Comparison of ENCODE assay signal across 30 mouse cellular contexts in genomic region chr15:26262336-26262735, GRCm38 (mm10). TPM values are rescaled to one million over a fixed set of nuclear protein-coding genes. Genes with fewer than 3 reads are reported as not detected.
"Had no signal": no experiment of that assay in that cellular context is flagged by ENCODE, and none has a peak within 500 bp of the region (broad histone marks: within the 10 kb centered on the region; RNA-seq: fewer than 3 reads in every experiment).

No protein-coding gene starts in this region.

- ATAC-seq: forebrain, embryonic 13.5 days; forebrain, embryonic 14.5 days; forebrain, embryonic 15.5 days; forebrain, embryonic 16.5 days; forebrain, postnatal 0 days had no signal

- H3K27me3 ChIP-seq: embryonic facial prominence, embryonic 12.5 days; embryonic facial prominence, embryonic 13.5 days; embryonic facial prominence, embryonic 15.5 days; forebrain, embryonic 12.5 days; forebrain, embryonic 13.5 days; forebrain, embryonic 15.5 days had no signal

- DNase-seq: cerebellum, adult 2 months; cerebellum, adult 8-10 months; cerebellum, adult 9-10 months; cerebellum, adult 9-11 months; cerebellum, postnatal 36 days; embryo, embryonic 11 days; forebrain, postnatal 0 days; gastrocnemius, adult 2 months; gastrocnemius, postnatal 10 days; gastrocnemius, postnatal 14 days; gastrocnemius, postnatal 25 days; gastrocnemius, postnatal 36 days; heart, adult 11 months; heart, adult 18-20 months; heart, adult 2 months had no signal

- H3K9me3 ChIP-seq: embryonic facial prominence, embryonic 10.5 days; embryonic facial prominence, embryonic 12.5 days; embryonic facial prominence, embryonic 13.5 days; embryonic facial prominence, embryonic 15.5 days; forebrain, embryonic 10.5 days; forebrain, embryonic 12.5 days; forebrain, embryonic 13.5 days; forebrain, embryonic 15.5 days had no signal

- H3K27ac ChIP-seq: embryonic facial prominence, embryonic 10.5 days; embryonic facial prominence, embryonic 12.5 days; embryonic facial prominence, embryonic 13.5 days; embryonic facial prominence, embryonic 15.5 days; forebrain, embryonic 10.5 days; forebrain, embryonic 12.5 days; forebrain, embryonic 13.5 days; forebrain, embryonic 15.5 days; gastrocnemius, adult 2 months; heart, adult 2 months had no signal

- H3K4me1 ChIP-seq: embryonic facial prominence, embryonic 10.5 days; embryonic facial prominence, embryonic 12.5 days; embryonic facial prominence, embryonic 13.5 days; embryonic facial prominence, embryonic 15.5 days; forebrain, embryonic 10.5 days; forebrain, embryonic 12.5 days; forebrain, embryonic 13.5 days; forebrain, embryonic 15.5 days had no signal

- H3K4me3 ChIP-seq: embryonic facial prominence, embryonic 10.5 days; embryonic facial prominence, embryonic 12.5 days; embryonic facial prominence, embryonic 13.5 days; embryonic facial prominence, embryonic 15.5 days; erythroblast, embryonic 14.5 days; forebrain, embryonic 10.5 days; forebrain, embryonic 12.5 days; forebrain, embryonic 13.5 days; forebrain, embryonic 15.5 days; gastrocnemius, adult 2 months; heart, adult 2 months had no signal

- H3K4me2 ChIP-seq: embryonic facial prominence, embryonic 12.5 days; embryonic facial prominence, embryonic 13.5 days; embryonic facial prominence, embryonic 15.5 days; forebrain, embryonic 12.5 days; forebrain, embryonic 13.5 days; forebrain, embryonic 15.5 days had no signal

- H3K9ac ChIP-seq: embryonic facial prominence, embryonic 12.5 days; embryonic facial prominence, embryonic 13.5 days; embryonic facial prominence, embryonic 15.5 days; forebrain, embryonic 12.5 days; forebrain, embryonic 13.5 days; forebrain, embryonic 15.5 days; forebrain, postnatal 0 days had no signal

- H3K36me3 ChIP-seq: embryonic facial prominence, embryonic 10.5 days; embryonic facial prominence, embryonic 12.5 days; embryonic facial prominence, embryonic 13.5 days; embryonic facial prominence, embryonic 15.5 days; forebrain, embryonic 10.5 days; forebrain, embryonic 12.5 days; forebrain, embryonic 15.5 days had no signal

RNA-seq across cellular contexts. Expression of gene March11, which starts 46.5 kb away (rescaled TPM):
- total RNA-seq: common myeloid progenitor, adult 5-6 weeks; gastrocnemius, adult 18-20 months; gastrocnemius, adult 2 months; gastrocnemius, adult 8-10 months; gastrocnemius, postnatal 14 days; gastrocnemius, postnatal 25 days; gastrocnemius, postnatal 36 days; granulocyte monocyte progenitor cell, adult 5-6 weeks; heart, adult 18-20 months had no signal
- polyA plus RNA-seq: erythroblast, embryonic 14.5 days had no signal
